Mouse (Mus musculus) intestine, embryonic 16.5 days (tissue): ENCODE results near the gene Slc35f3. TPM values are rescaled to one million over a fixed set of nuclear protein-coding genes. Genes with fewer than 3 reads are reported as not detected.
"Not testable (repeated sequence)": the region's sequence is repeated elsewhere in the genome, so short reads cannot be mapped to it uniquely, and the experiment has no call there.

ENCODE experiments used
- ATAC-seq: fragments of 200-750 bp; cut with Nextera tagmentation; 2 replicates; pipeline ENCODE4 v1.8.0; 2017; ENCODE audit warnings: moderate TSS enrichment, moderate library complexity
- H3K27ac ChIP-seq: fragments of 300-500 bp; sonication (generic); 2 replicates; pipeline ENCODE4 v1.5.1; 2014; ENCODE audit warnings: mild to moderate bottlenecking, low read length
- H3K27me3 ChIP-seq: fragments of 300-500 bp; sonication (generic); replicated peaks from 2 replicates; pipeline ENCODE4 v1.6.1; 2014; ENCODE audit warnings: low read length, control low read depth, mixed read lengths; ENCODE audit not compliant: control insufficient read depth, insufficient read depth
- H3K36me3 ChIP-seq: fragments of 300-500 bp; sonication (generic); 2 replicates; pipeline ENCODE4 v1.6.1; 2014; ENCODE audit warnings: low read length, control low read depth; ENCODE audit not compliant: control insufficient read depth, insufficient read depth
- H3K4me1 ChIP-seq: fragments of 300-500 bp; sonication (generic); 2 replicates; pipeline ENCODE4 v1.6.1; 2014; ENCODE audit warnings: low read length, control low read depth, mixed read lengths; ENCODE audit not compliant: control insufficient read depth, insufficient read depth
- H3K4me2 ChIP-seq: fragments of 300-500 bp; sonication (generic); 2 replicates; pipeline ENCODE4 v1.6.1; 2014; ENCODE audit warnings: low read depth, low read length, control low read depth
- H3K4me3 ChIP-seq: fragments of 300-500 bp; sonication (generic); 2 replicates; pipeline ENCODE4 v1.5.1; 2014; ENCODE audit warnings: mild to moderate bottlenecking, low read length
- H3K9ac ChIP-seq: fragments of 300-500 bp; sonication (generic); 2 replicates; pipeline ENCODE4 v1.6.1; 2014; ENCODE audit warnings: low read depth, low read length
- H3K9me3 ChIP-seq: fragments of 300-500 bp; sonication (generic); 2 replicates; pipeline ENCODE4 v1.6.1; 2016; ENCODE audit warnings: low read length, control low read depth; ENCODE audit not compliant: control insufficient read depth
- WGBS: fragments of 180-500 bp; shearing (Covaris S2); extraction: QIAGEN DNeasy Blood & Tissue Kit; methylation state at CpG from one replicate; pipeline ENCODE4 v1.1.7; 2014; 5-methylcytosine and 5-hydroxymethylcytosine counted together
- polyA plus RNA-seq: library from polyadenylated mRNA; unstranded; fragments of >200 nt; fragmentation: Nextera tagmentation; extraction: Ambion mirVana; gene quantifications from 2 replicates; pipeline ENCODE4 v1.2.1, GENCODE M21; 2015

Gene Slc35f3
- polyA plus RNA-seq, 1 experiment from 2014 or later, result 0.20 TPM

GRCm38 (mm10) chr8:126382216-126382615 is 83.9 kb downstream of the Slc35f3 start:
- H3K9ac ChIP-seq, result no peak overlapping the region
- H3K4me3 ChIP-seq, result no peak overlapping the region
- 34% methylated on average over 14 of the region's 14 CpGs for WGBS
- no peak for ATAC-seq
- H3K9me3 ChIP-seq, result no peaks in the 10 kb centered on the region
- H3K4me2 ChIP-seq, result no peak overlapping the region
- no peaks in the 10 kb centered on the region for H3K4me1 ChIP-seq
- no peak overlapping the region for H3K27ac ChIP-seq
- no peaks in the 10 kb centered on the region for H3K36me3 ChIP-seq
- H3K27me3 ChIP-seq, result no peaks in the 10 kb centered on the region

- 62% methylated on average over 5 of the region's 5 CpGs for WGBS
Observed at GRCm38 (mm10) chr8:126382749-126383148, 84.4 kb downstream of the Slc35f3 start.

GRCm38 (mm10) chr8:126387566-126387965 is 89.2 kb downstream of the Slc35f3 start:
- no peak for ATAC-seq
- H3K27ac ChIP-seq, result no peak overlapping the region
- WGBS, result 78% methylated on average over 4 of the region's 4 CpGs

More at GRCm38 (mm10) chr8:126382749-126383148, 84.4 kb downstream of the Slc35f3 start:
- H3K4me2 ChIP-seq, result no peak overlapping the region
- no peaks in the 10 kb centered on the region for H3K27me3 ChIP-seq
- no peaks in the 10 kb centered on the region for H3K4me1 ChIP-seq
- H3K9me3 ChIP-seq, result no peaks in the 10 kb centered on the region
- no peak overlapping the region for H3K9ac ChIP-seq
- ATAC-seq, result no peak
- H3K36me3 ChIP-seq, result no peaks in the 10 kb centered on the region
- no peak overlapping the region for H3K27ac ChIP-seq
- no peak overlapping the region for H3K4me3 ChIP-seq

GRCm38 (mm10) chr8:126391541-126391940 is 93.2 kb downstream of the Slc35f3 start:
- H3K27me3 ChIP-seq, result no peaks in the 10 kb centered on the region
- H3K9ac ChIP-seq, result no peak overlapping the region
- H3K4me1 ChIP-seq, result no peaks in the 10 kb centered on the region
- no peaks in the 10 kb centered on the region for H3K9me3 ChIP-seq
- ATAC-seq, result no peak
- no peak overlapping the region for H3K4me2 ChIP-seq
- no peaks in the 10 kb centered on the region for H3K36me3 ChIP-seq
- WGBS, result 69% methylated on average over 2 of the region's 2 CpGs
- no peak overlapping the region for H3K4me3 ChIP-seq
- no peak overlapping the region for H3K27ac ChIP-seq

More at GRCm38 (mm10) chr8:126387566-126387965, 89.2 kb downstream of the Slc35f3 start:
- H3K4me3 ChIP-seq, result no peak overlapping the region
- no peaks in the 10 kb centered on the region for H3K27me3 ChIP-seq
- no peaks in the 10 kb centered on the region for H3K4me1 ChIP-seq
- H3K36me3 ChIP-seq, result no peaks in the 10 kb centered on the region
- no peak overlapping the region for H3K4me2 ChIP-seq
- H3K9me3 ChIP-seq, result no peaks in the 10 kb centered on the region
- H3K9ac ChIP-seq, result no peak overlapping the region

- no peaks in the 10 kb centered on the region for H3K27me3 ChIP-seq
- no peak for ATAC-seq
- H3K9me3 ChIP-seq, result no peaks in the 10 kb centered on the region
- no peaks in the 10 kb centered on the region for H3K4me1 ChIP-seq
- H3K9ac ChIP-seq, result no peak overlapping the region
- 74% methylated on average over 9 of the region's 9 CpGs for WGBS
- H3K4me2 ChIP-seq, result no peak overlapping the region
- no peak overlapping the region for H3K4me3 ChIP-seq
- no peak overlapping the region for H3K27ac ChIP-seq
- no peaks in the 10 kb centered on the region for H3K36me3 ChIP-seq
Observed at GRCm38 (mm10) chr8:126395386-126395785, 97.0 kb downstream of the Slc35f3 start.

- H3K27me3 ChIP-seq, result no peaks in the 10 kb centered on the region
- H3K4me3 ChIP-seq, result no peak overlapping the region
- no peaks in the 10 kb centered on the region for H3K4me1 ChIP-seq
- H3K9ac ChIP-seq, result no peak overlapping the region
- ATAC-seq, result no peak
- H3K9me3 ChIP-seq, result no peaks in the 10 kb centered on the region
- no peak overlapping the region for H3K4me2 ChIP-seq
- no peaks in the 10 kb centered on the region for H3K36me3 ChIP-seq
- 66% methylated on average over 5 of the region's 5 CpGs for WGBS
- no peak overlapping the region for H3K27ac ChIP-seq
Observed at GRCm38 (mm10) chr8:126395917-126396316, 97.6 kb downstream of the Slc35f3 start.

GRCm38 (mm10) chr8:126398349-126398748 is 100.0 kb downstream of the Slc35f3 start:
- WGBS, result 77% methylated on average over 3 of the region's 3 CpGs
- Histone ChIP-seq H3K4me2 (no peak overlapping the region), H3K4me1 (no peaks in the 10 kb centered on the region), H3K4me3 (no peak overlapping the region), H3K9me3 (no peaks in the 10 kb centered on the region), H3K9ac (no peak overlapping the region), H3K27me3 (no peaks in the 10 kb centered on the region), H3K27ac (no peak overlapping the region), H3K36me3 (no peaks in the 10 kb centered on the region)
- no peak for ATAC-seq

- ATAC-seq, H3K27ac ChIP-seq, H3K36me3 ChIP-seq, H3K4me1 ChIP-seq, H3K27me3 ChIP-seq, H3K4me2 ChIP-seq, H3K4me3 ChIP-seq, H3K9me3 ChIP-seq, H3K9ac ChIP-seq: not testable (repeated sequence)
Observed at GRCm38 (mm10) chr8:126404550-126404949, 106.2 kb downstream of the Slc35f3 start.

GRCm38 (mm10) chr8:126405030-126405429 is 106.7 kb downstream of the Slc35f3 start:
- H3K4me3 ChIP-seq, result no peak overlapping the region
- no peak overlapping the region for H3K4me2 ChIP-seq
- H3K9me3 ChIP-seq, result no peaks in the 10 kb centered on the region
- H3K36me3 ChIP-seq, result no peaks in the 10 kb centered on the region
- H3K4me1 ChIP-seq, result no peaks in the 10 kb centered on the region
- 70% methylated on average over 4 of the region's 4 CpGs for WGBS
- H3K27ac ChIP-seq, result no peak overlapping the region
- ATAC-seq, result no peak
- H3K27me3 ChIP-seq, result no peaks in the 10 kb centered on the region
- no peak overlapping the region for H3K9ac ChIP-seq

GRCm38 (mm10) chr8:126420834-126421233 is 122.5 kb downstream of the Slc35f3 start:
- Histone ChIP-seq H3K4me3 (no peak overlapping the region), H3K36me3 (peaks cover 1% of the 10 kb centered on the region; the same call in 1 of the 2 replicates), H3K4me1 (peaks cover 5% of the 10 kb centered on the region), H3K9ac (no peak overlapping the region), H3K9me3 (no peaks in the 10 kb centered on the region), H3K4me2 (no peak overlapping the region), H3K27ac (no peak overlapping the region), H3K27me3 (no peaks in the 10 kb centered on the region)
- ATAC-seq, result no peak
- WGBS, result 75% methylated on average over 3 of the region's 3 CpGs
